Mouse (Mus musculus) adrenal gland, adult 2 months (tissue): ENCODE results near the gene Simc1. TPM values are rescaled to one million over a fixed set of nuclear protein-coding genes. Genes with fewer than 3 reads are reported as not detected.
A peak's percentile ranks its signal among the peaks of the same experiment; 100 is the strongest.

ENCODE experiments used
- DNase-seq: peaks from one replicate; pipeline ENCODE4 v3.0.0; 2021
- polyA plus RNA-seq: library from polyadenylated mRNA; depleted of rRNA; stranded (reverse); fragments of >200 nt; gene quantifications from 2 replicates; pipeline ENCODE4 v1.2.3, GENCODE M21; 2012
- total RNA-seq, 2 experiments: library from RNA; stranded (reverse); gene quantifications; 2 replicates each; pipeline ENCODE4 v1.2.3; 2021

Gene Simc1
- total and polyA plus RNA-seq, 3 experiments, result 14.1 to 27.9 (median 17.5) TPM

GRCm38 (mm10) chr13:54532134-54532533, 28.6 kb downstream of the Simc1 start:
- no peak for DNase-seq

- DNase-seq, result no peak
Measured at GRCm38 (mm10) chr13:54548036-54548435, 44.5 kb downstream of the Simc1 start.

- no peak for DNase-seq
Measured at GRCm38 (mm10) chr13:54556176-54556575, 52.6 kb downstream of the Simc1 start.

GRCm38 (mm10) chr13:54556796-54557195, 53.2 kb downstream of the Simc1 start:
- peak; percentile 64 for DNase-seq

GRCm38 (mm10) chr13:54557652-54558051, 54.1 kb downstream of the Simc1 start:
- DNase-seq, result no peak

- no peak for DNase-seq
Measured at GRCm38 (mm10) chr13:54559656-54560055, 56.1 kb downstream of the Simc1 start.

- DNase-seq, result no peak
Measured at GRCm38 (mm10) chr13:54560608-54561007, 57.0 kb downstream of the Simc1 start.

- no peak for DNase-seq
Measured at GRCm38 (mm10) chr13:54562562-54562961, 59.0 kb downstream of the Simc1 start.

- DNase-seq, result no peak
Measured at GRCm38 (mm10) chr13:54564232-54565200, 60.9 kb downstream of the Simc1 start.

- DNase-seq, result peak; percentile 96
Measured at GRCm38 (mm10) chr13:54565201-54565581, 61.6 kb downstream of the Simc1 start, which contains the start of gene 4833439L19Rik. Gene 4833439L19Rik, minus strand, starts transcription at chr13:54565435.

GRCm38 (mm10) chr13:54565594-54566345, 62.2 kb downstream of the Simc1 start:
- peak; percentile 54 for DNase-seq

GRCm38 (mm10) chr13:54568380-54568779, 64.8 kb downstream of the Simc1 start:
- DNase-seq, result no peak

GRCm38 (mm10) chr13:54569282-54569681, 65.7 kb downstream of the Simc1 start:
- DNase-seq, result no peak

GRCm38 (mm10) chr13:54570736-54571135, 67.2 kb downstream of the Simc1 start:
- peak; percentile 80 for DNase-seq

GRCm38 (mm10) chr13:54571637-54572036, 68.1 kb downstream of the Simc1 start:
- DNase-seq, result peak; percentile 72

GRCm38 (mm10) chr13:54572621-54573020, 69.0 kb downstream of the Simc1 start:
- no peak for DNase-seq

- DNase-seq, result peak; percentile 90
Measured at GRCm38 (mm10) chr13:54574854-54575481, 71.4 kb downstream of the Simc1 start, which contains the start of gene Arl10. Gene Arl10, plus strand, starts transcription at chr13:54575015.

- peak; percentile 62 for DNase-seq
Measured at GRCm38 (mm10) chr13:54575489-54575888, 71.9 kb downstream of the Simc1 start.

- DNase-seq, result no peak
Measured at GRCm38 (mm10) chr13:54577652-54578507, 74.3 kb downstream of the Simc1 start.

- DNase-seq, result no peak
Measured at GRCm38 (mm10) chr13:54581385-54581784, 77.8 kb downstream of the Simc1 start.

GRCm38 (mm10) chr13:54582126-54582525, 78.5 kb downstream of the Simc1 start:
- DNase-seq, result peak; percentile 71
